Mouse (Mus musculus) heart, adult 2 months (tissue): ENCODE results near the gene Fads2.

Experiments
- CTCF ChIP-seq: fragments of 200-600 bp; IDR thresholded peaks from 2 replicates; pipeline ENCODE4 v1.8.1; 2022; ENCODE audit warnings: antibody characterized with exemption, mild to moderate bottlenecking, moderate library complexity
- POLR2A ChIP-seq: fragments of 200-500 bp; IDR thresholded peaks from 2 replicates; pipeline ENCODE4 v1.6.1; 2011; ENCODE audit warnings: mild to moderate bottlenecking, low read depth, low read length, control low read depth; ENCODE audit not compliant: insufficient read depth

GRCm38 (mm10) chr19:10148555-10148954, 47.0 kb upstream of the Fads2 start:
- no peak for TF ChIP-seq CTCF
- TF ChIP-seq POLR2A, result no peak
